Mouse (Mus musculus): ENCODE data around the gene Ppm1j. TPM values are rescaled to one million over a fixed set of nuclear protein-coding genes. Genes with fewer than 3 reads are reported as not detected.

Ppm1j gene
- total and polyA plus RNA-seq, 3 experiments, result 17.5 to 47.6 (median 20.1) TPM

DNA sequence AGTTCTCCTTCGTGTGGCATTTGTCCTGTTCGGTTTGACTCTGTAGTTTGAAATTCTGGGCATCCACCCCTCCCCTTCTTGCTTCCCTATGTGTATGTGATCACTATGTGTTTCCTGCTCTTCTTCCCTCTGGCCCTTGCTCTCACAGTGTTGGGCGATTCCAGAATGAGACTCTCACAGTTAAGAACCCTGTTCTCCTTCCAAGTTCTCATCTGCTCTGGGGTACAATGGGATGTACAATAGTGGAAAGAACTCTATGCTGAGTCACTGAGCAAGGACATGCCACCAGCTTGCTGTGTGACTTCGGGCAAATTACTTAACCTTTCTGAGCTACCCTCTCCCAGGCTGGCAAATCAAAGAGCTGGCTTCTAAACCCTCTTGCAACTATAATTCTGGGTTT lies 13.1 kb upstream of the Ppm1j start:
- intact Hi-C loops (cut with DNase I), result no loop called here

DNA sequence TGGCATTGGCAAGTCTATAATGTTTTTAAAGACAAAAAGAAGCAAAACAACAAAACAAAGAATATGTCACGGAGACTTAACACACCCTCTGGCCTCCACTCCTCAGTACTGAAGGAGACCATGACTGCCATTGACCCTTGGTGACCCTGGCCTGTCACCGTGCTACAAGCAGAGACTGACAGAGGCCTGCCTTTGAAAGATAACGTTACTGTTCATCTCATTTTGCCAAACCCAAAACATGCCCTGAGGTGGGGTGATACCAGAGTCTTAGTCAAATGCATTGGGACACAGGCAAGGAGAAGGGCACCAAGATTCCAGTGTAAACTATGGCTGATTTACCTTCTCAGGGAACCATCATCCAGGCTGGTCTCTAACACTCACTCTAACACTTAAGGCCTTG lies 11.7 kb upstream of the Ppm1j start:
- Histone ChIP-seq H3K36me3 (ENCODE audit: control insufficient read depth, insufficient read depth, low read length) (no peaks in the 10 kb centered on the region), H3K79me2 (replicated peaks; ENCODE audit: control insufficient read depth, insufficient read depth, low read length) (no peaks in the 10 kb centered on the region), H3K27me3 (ENCODE audit: control insufficient read depth, insufficient read depth, low read length) (no peaks in the 10 kb centered on the region), H3K4me1 (ENCODE audit: control insufficient read depth, insufficient read depth, low read length) (no peaks in the 10 kb centered on the region), H3K9ac (ENCODE audit: low read depth, low read length) (no peak overlapping the region), H3K27ac (no peak overlapping the region), H3K4me3 (no peak overlapping the region)
- WGBS, result 55% methylated on average over 3 of the region's 3 CpGs
- no peak for DNase-seq
- intact Hi-C loops (cut with DNase I), result no loop called here
- TF ChIP-seq EP300 (IDR thresholded peaks at IDR 0.05; ENCODE audit: insufficient read depth, low read depth, low read length) (no peak), CTCF (IDR thresholded peaks at IDR 0.05) (no peak), POLR2A (IDR thresholded peaks at IDR 0.05; ENCODE audit: insufficient read depth, low read depth, low read length) (no peak)

More for the DNA sequence above, 13.1 kb upstream of the Ppm1j start:
- DNase-seq, result no peak
- Histone ChIP-seq H3K36me3 (ENCODE audit: control insufficient read depth, insufficient read depth, low read length) (no peaks in the 10 kb centered on the region), H3K9ac (ENCODE audit: low read depth, low read length) (no peak overlapping the region), H3K79me2 (replicated peaks; ENCODE audit: control insufficient read depth, insufficient read depth, low read length) (no peaks in the 10 kb centered on the region), H3K4me3 (no peak overlapping the region), H3K27ac (no peak overlapping the region), H3K27me3 (ENCODE audit: control insufficient read depth, insufficient read depth, low read length) (no peaks in the 10 kb centered on the region), H3K4me1 (ENCODE audit: control insufficient read depth, insufficient read depth, low read length) (no peaks in the 10 kb centered on the region)
- 67% methylated on average over 4 of the region's 4 CpGs for WGBS
- TF ChIP-seq CTCF (IDR thresholded peaks at IDR 0.05) (no peak), POLR2A (IDR thresholded peaks at IDR 0.05; ENCODE audit: insufficient read depth, low read depth, low read length) (no peak)

DNA sequence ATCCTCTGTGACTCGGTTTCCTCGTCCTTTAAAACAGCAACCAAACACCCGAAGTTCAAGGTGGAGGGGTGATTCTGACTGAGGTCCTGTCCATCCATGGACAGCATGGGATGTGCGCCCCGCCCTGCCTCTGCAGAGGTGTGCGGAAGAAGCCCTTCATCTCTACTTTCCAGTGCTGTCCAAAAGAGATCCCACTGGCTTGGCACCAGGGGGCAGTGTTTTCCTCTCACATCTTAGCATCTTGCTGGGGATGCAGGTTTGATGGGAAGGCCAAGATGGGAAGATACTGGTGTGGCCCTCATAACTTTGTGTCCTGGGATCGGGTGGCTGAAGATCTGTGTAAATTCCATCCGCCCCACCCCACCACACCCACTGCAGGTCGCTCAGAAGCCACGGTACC lies 10.8 kb upstream of the Ppm1j start:
- TF ChIP-seq CTCF (IDR thresholded peaks at IDR 0.05) (peak; percentile 86), EP300 (IDR thresholded peaks at IDR 0.05; ENCODE audit: insufficient read depth, low read depth, low read length) (no peak), POLR2A (IDR thresholded peaks at IDR 0.05; ENCODE audit: insufficient read depth, low read depth, low read length) (no peak)
- WGBS, result 54% methylated on average over 10 of the region's 10 CpGs
- Histone ChIP-seq H3K4me3 (no peak overlapping the region), H3K27me3 (ENCODE audit: control insufficient read depth, insufficient read depth, low read length) (no peaks in the 10 kb centered on the region), H3K9ac (ENCODE audit: low read depth, low read length) (no peak overlapping the region), H3K36me3 (ENCODE audit: control insufficient read depth, insufficient read depth, low read length) (no peaks in the 10 kb centered on the region), H3K27ac (no peak overlapping the region), H3K79me2 (replicated peaks; ENCODE audit: control insufficient read depth, insufficient read depth, low read length) (no peaks in the 10 kb centered on the region), H3K4me1 (ENCODE audit: control insufficient read depth, insufficient read depth, low read length) (no peaks in the 10 kb centered on the region)
- intact Hi-C loops (cut with DNase I), result no loop called here
- DNase-seq, result peak in 1 of 2 experiments; percentile 59

DNA sequence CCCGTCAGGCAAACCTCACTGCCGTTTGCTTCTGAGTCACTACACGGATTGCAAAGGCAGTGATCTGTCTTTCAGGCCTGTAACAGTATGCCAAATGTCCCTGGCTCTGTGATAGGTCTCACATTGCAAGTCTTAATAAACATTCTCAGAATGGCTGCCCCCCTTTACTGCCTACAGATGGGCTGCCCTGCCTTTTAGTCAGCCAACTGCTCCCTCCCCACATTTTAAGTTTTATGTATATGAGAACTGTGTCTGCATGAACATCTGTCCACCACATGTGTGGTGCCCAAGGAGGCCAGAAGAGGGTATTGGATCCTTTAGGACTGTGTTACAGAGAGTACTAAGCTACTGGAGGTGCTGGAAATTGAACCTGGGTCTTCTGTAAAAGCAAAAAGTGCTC lies 9.9 kb upstream of the Ppm1j start:
- no peak for TF ChIP-seq CTCF (IDR thresholded peaks at IDR 0.05)
- TF ChIP-seq EP300 (IDR thresholded peaks at IDR 0.05; ENCODE audit: insufficient read depth, low read depth, low read length), result no peak
- TF ChIP-seq POLR2A (IDR thresholded peaks at IDR 0.05; ENCODE audit: insufficient read depth, low read depth, low read length), result no peak
- Histone ChIP-seq H3K79me2 (replicated peaks; ENCODE audit: control insufficient read depth, insufficient read depth, low read length) (no peaks in the 10 kb centered on the region), H3K36me3 (ENCODE audit: control insufficient read depth, insufficient read depth, low read length) (no peaks in the 10 kb centered on the region), H3K4me1 (ENCODE audit: control insufficient read depth, insufficient read depth, low read length) (no peaks in the 10 kb centered on the region), H3K27me3 (ENCODE audit: control insufficient read depth, insufficient read depth, low read length) (no peaks in the 10 kb centered on the region), H3K4me3 (no peak overlapping the region), H3K27ac (no peak overlapping the region), H3K9ac (ENCODE audit: low read depth, low read length) (no peak overlapping the region)
- 76% methylated on average over 3 of the region's 3 CpGs for WGBS
- no peak for DNase-seq
- intact Hi-C loops (cut with DNase I), result no loop called here

DNA sequence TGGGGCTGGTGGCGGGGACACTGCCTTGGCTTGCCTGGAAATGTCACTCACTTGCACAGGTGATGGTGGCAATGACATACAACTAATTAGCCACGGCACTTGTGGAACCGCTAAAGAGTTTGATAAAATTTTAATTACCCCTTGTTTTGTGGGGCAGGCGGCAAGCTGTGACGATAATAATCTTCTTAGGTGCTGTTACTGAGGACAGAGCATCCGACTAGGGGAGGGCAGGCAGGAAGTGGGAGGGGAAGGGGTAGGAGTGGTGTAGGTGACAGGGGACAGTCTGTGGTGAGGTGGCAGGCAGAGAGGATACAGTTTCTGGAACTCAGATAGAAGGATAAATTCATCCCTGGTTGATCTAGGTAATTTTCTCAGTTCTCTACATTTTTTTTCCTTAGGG lies 9.4 kb upstream of the Ppm1j start:
- Histone ChIP-seq H3K4me3 (no peak overlapping the region), H3K36me3 (ENCODE audit: control insufficient read depth, insufficient read depth, low read length) (no peaks in the 10 kb centered on the region), H3K4me1 (ENCODE audit: control insufficient read depth, insufficient read depth, low read length) (no peaks in the 10 kb centered on the region), H3K9ac (ENCODE audit: low read depth, low read length) (no peak overlapping the region), H3K27me3 (ENCODE audit: control insufficient read depth, insufficient read depth, low read length) (no peaks in the 10 kb centered on the region), H3K27ac (no peak overlapping the region), H3K79me2 (replicated peaks; ENCODE audit: control insufficient read depth, insufficient read depth, low read length) (no peaks in the 10 kb centered on the region)
- TF ChIP-seq EP300 (IDR thresholded peaks at IDR 0.05; ENCODE audit: insufficient read depth, low read depth, low read length) (no peak), CTCF (IDR thresholded peaks at IDR 0.05) (no peak), POLR2A (IDR thresholded peaks at IDR 0.05; ENCODE audit: insufficient read depth, low read depth, low read length) (no peak)
- intact Hi-C loops (cut with DNase I), result no loop called here
- no peak for DNase-seq
- 62% methylated on average over 6 of the region's 6 CpGs for WGBS

DNA sequence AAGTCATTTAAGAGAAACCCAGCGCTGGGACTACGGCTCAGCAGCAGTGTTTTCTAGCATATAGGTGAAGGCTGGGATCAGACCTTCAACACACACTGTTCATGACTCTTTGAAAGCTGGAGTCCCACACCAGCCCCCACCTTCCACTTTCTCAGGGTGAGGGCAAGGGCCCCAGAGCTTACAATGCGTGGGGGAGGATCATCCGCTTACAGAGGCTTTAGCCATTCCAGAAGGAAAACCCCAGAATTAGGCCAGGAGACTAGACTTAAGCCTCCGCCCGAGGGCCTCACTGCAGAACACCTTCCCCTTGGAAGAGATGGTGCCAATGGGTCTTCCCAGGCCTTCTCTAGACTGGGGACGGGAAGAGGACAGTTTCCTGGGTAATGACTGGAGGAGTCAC lies 7.6 kb upstream of the Ppm1j start:
- intact Hi-C loops (cut with DNase I), result no loop called here
- Histone ChIP-seq H3K27me3 (ENCODE audit: control insufficient read depth, insufficient read depth, low read length) (peaks cover 2% of the 10 kb centered on the region; the same call in 1 of the 2 replicates), H3K36me3 (ENCODE audit: control insufficient read depth, insufficient read depth, low read length) (no peaks in the 10 kb centered on the region), H3K4me1 (ENCODE audit: control insufficient read depth, insufficient read depth, low read length) (no peaks in the 10 kb centered on the region), H3K27ac (no peak overlapping the region), H3K9ac (ENCODE audit: low read depth, low read length) (no peak overlapping the region), H3K4me3 (no peak overlapping the region), H3K79me2 (replicated peaks; ENCODE audit: control insufficient read depth, insufficient read depth, low read length) (no peaks in the 10 kb centered on the region)
- DNase-seq, result no peak
- TF ChIP-seq EP300 (IDR thresholded peaks at IDR 0.05; ENCODE audit: insufficient read depth, low read depth, low read length) (no peak), CTCF (IDR thresholded peaks at IDR 0.05) (no peak), POLR2A (IDR thresholded peaks at IDR 0.05; ENCODE audit: insufficient read depth, low read depth, low read length) (no peak)
- WGBS, result 85% methylated on average over 7 of the region's 7 CpGs

Data from heart, adult 2 months (tissue).